26 mouse cellular contexts compared by ENCODE assay signal in the genomic region with DNA sequence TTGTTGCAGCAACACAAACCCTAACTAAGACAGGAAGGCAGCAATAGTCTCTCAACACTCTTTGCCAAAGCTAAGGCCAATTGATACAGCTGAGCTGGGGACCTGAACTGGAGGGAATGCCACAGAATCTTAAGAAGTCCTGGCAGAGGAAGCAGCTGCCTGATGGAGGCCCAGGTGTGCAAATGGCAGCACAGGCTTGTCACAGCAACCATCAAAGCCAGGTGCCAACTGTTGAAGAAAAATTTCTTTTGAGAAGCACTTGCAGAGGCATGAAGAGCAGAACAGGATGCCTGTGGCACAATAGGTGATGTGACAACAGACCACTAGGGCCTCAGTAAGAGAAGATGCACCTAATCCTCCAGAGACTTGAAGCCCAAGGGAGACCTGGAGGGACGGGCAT.
DNase-seq lines count a peak whose midpoint lies in the region; ATAC-seq and TF ChIP-seq lines count a peak whose summit lies in the region.
"Had no signal": no experiment of that assay in that cellular context is flagged by ENCODE, and none has a peak within 500 bp of the region (broad histone marks: within the 10 kb centered on the region; RNA-seq: fewer than 3 reads in every experiment).

No protein-coding gene starts in this region.

- H3K9me3 ChIP-seq in heart, embryonic 16.5 days (replicated peaks; ENCODE audit: control insufficient read depth, low read length): peaks cover 3% of the 10 kb centered on the region; the same call in 1 of the 2 replicates
- H3K9me3 ChIP-seq in heart, embryonic 11.5 days (replicated peaks; ENCODE audit: control insufficient read depth, low read length): no peaks in the 10 kb centered on the region
- H3K9me3 ChIP-seq: forebrain, embryonic 10.5 days; forebrain, embryonic 13.5 days; heart, embryonic 10.5 days; hindbrain, embryonic 10.5 days; hindbrain, embryonic 13.5 days had no signal

- H3K4me1 ChIP-seq in heart, embryonic 16.5 days (ENCODE audit: control insufficient read depth, insufficient read depth, low read length): no peaks in the 10 kb centered on the region
- H3K4me1 ChIP-seq in heart, embryonic 11.5 days (ENCODE audit: control insufficient read depth, insufficient read depth, low read length): no peaks in the 10 kb centered on the region
- no peaks in the 10 kb centered on the region for H3K4me1 ChIP-seq in lung, adult 2 months (ENCODE audit: control insufficient read depth, insufficient read depth, low read length)
- H3K4me1 ChIP-seq: forebrain, embryonic 10.5 days; forebrain, embryonic 13.5 days; heart, embryonic 10.5 days; hindbrain, embryonic 10.5 days; hindbrain, embryonic 13.5 days had no signal

- no peak overlapping the region for H3K9ac ChIP-seq in heart, embryonic 16.5 days (ENCODE audit: low read length)
- H3K9ac ChIP-seq in heart, embryonic 11.5 days (ENCODE audit: low read depth, low read length): no peak overlapping the region
- H3K9ac ChIP-seq: forebrain, embryonic 13.5 days; hindbrain, embryonic 13.5 days had no signal

- H3K27ac ChIP-seq in heart, embryonic 16.5 days (ENCODE audit: low read length): no peak overlapping the region
- no peak overlapping the region for H3K27ac ChIP-seq in heart, embryonic 11.5 days (ENCODE audit: low read depth, low read length)
- H3K27ac ChIP-seq: forebrain, embryonic 10.5 days; forebrain, embryonic 13.5 days; heart, adult 2 months; heart, embryonic 10.5 days; hindbrain, embryonic 10.5 days; hindbrain, embryonic 13.5 days had no signal

- peak; percentile 90 for DNase-seq in thymus, postnatal 0 days (ENCODE audit: low spot score)
- DNase-seq in thymus, postnatal 25 days: peak; percentile 62
- no peak for DNase-seq in lung, adult 2 months
- no peak for DNase-seq in testis, postnatal 10 days (ENCODE audit: low spot score)
- DNase-seq in ovary, postnatal 14 days (ENCODE audit: low spot score): no peak
- DNase-seq: adrenal gland, adult 8-10 months; adrenal gland, postnatal 25 days; cerebellum, adult 11-12 months; cerebellum, adult 8-10 months; cerebellum, postnatal 10 days; cerebellum, postnatal 36 days; embryo, embryonic 11 days; gastrocnemius, postnatal 10 days; gastrocnemius, postnatal 36 days; heart, adult 2 months; heart, postnatal 10 days; heart, postnatal 36 days had no signal

- no peaks in the 10 kb centered on the region for H3K27me3 ChIP-seq in heart, embryonic 16.5 days (ENCODE audit: control insufficient read depth, insufficient read depth, low read length)
- H3K27me3 ChIP-seq in heart, embryonic 11.5 days (ENCODE audit: control insufficient read depth, insufficient read depth, low read length): no peaks in the 10 kb centered on the region
- H3K27me3 ChIP-seq: forebrain, embryonic 13.5 days; hindbrain, embryonic 13.5 days had no signal

- 67% methylated on average over 1 of the region's 1 CpGs for WGBS in heart, embryonic 16.5 days
- 72% methylated on average over 1 of the region's 1 CpGs for WGBS in heart, embryonic 11.5 days (ENCODE audit: insufficient replicate concordance)
- 72% methylated on average over 1 of the region's 1 CpGs for WGBS in lung, adult 2 months

- no peak for TF ChIP-seq CTCF in lung, adult 2 months (IDR thresholded peaks at IDR 0.05; ENCODE audit: insufficient read depth, low read length)

- peak; percentile 41; the same call in 1 of the 2 replicates for ATAC-seq in heart, embryonic 16.5 days (replicated peaks; ENCODE audit: extremely low read depth, insufficient read depth, low FRiP score)
- no peak for ATAC-seq in heart, embryonic 11.5 days (replicated peaks; ENCODE audit: insufficient number of reproducible peaks, low FRiP score, low TSS enrichment)
- ATAC-seq: activated CD4-positive, CD25-positive, alpha-beta regulatory T cell, adult 4 months; forebrain, embryonic 13.5 days; forebrain, embryonic 16.5 days had no signal

- TF ChIP-seq POLR2A in lung, adult 2 months (IDR thresholded peaks at IDR 0.05; ENCODE audit: borderline replicate concordance, extremely low read depth, low read depth, low read length): no peak

- H3K4me2 ChIP-seq in heart, embryonic 16.5 days (ENCODE audit: low read depth, low read length): no peak overlapping the region
- no peak overlapping the region for H3K4me2 ChIP-seq in heart, embryonic 11.5 days
- H3K4me2 ChIP-seq: forebrain, embryonic 13.5 days; hindbrain, embryonic 13.5 days had no signal

- H3K36me3 ChIP-seq in heart, embryonic 16.5 days (ENCODE audit: control insufficient read depth, insufficient read depth): no peaks in the 10 kb centered on the region
- H3K36me3 ChIP-seq in heart, embryonic 11.5 days (ENCODE audit: control insufficient read depth, insufficient read depth, low read length): no peaks in the 10 kb centered on the region
- H3K36me3 ChIP-seq: forebrain, embryonic 10.5 days; heart, embryonic 10.5 days; hindbrain, embryonic 10.5 days; hindbrain, embryonic 13.5 days had no signal

- H3K4me3 ChIP-seq in heart, embryonic 16.5 days (ENCODE audit: low read length): no peak overlapping the region
- no peak overlapping the region for H3K4me3 ChIP-seq in heart, embryonic 11.5 days (ENCODE audit: low read depth, low read length)
- no peak overlapping the region for H3K4me3 ChIP-seq in lung, adult 2 months (replicated peaks; ENCODE audit: extremely low read depth, low read depth, low read length)
- H3K4me3 ChIP-seq: forebrain, embryonic 10.5 days; forebrain, embryonic 13.5 days; heart, adult 2 months; heart, embryonic 10.5 days; hindbrain, embryonic 10.5 days; hindbrain, embryonic 13.5 days had no signal

Comparison
In these comparisons a context has a peak if more than half of its experiments do, and no peak if none do; other contexts are left out.
1. DNase-seq: peak in thymus, postnatal 0 days (single experiment) and thymus, postnatal 25 days (single experiment); none in lung, adult 2 months (single experiment), testis, postnatal 10 days (single experiment) and ovary, postnatal 14 days (single experiment).